8 mouse cellular contexts compared by ENCODE assay signal in genomic region chr7:141475805-141476158, GRCm38 (mm10). TPM values are rescaled to one million over a fixed set of nuclear protein-coding genes. Genes with fewer than 3 reads are reported as not detected.
DNase-seq lines count a peak whose midpoint lies in the region; ATAC-seq and TF ChIP-seq lines count a peak whose summit lies in the region.

No protein-coding gene starts in this region.

- H3K9me3 ChIP-seq in liver, embryonic 13.5 days (replicated peaks): no peaks in the 10 kb centered on the region
- H3K9me3 ChIP-seq in stomach, postnatal 0 days (ENCODE audit: control insufficient read depth, low read length): no peaks in the 10 kb centered on the region

- intact Hi-C loops in gastrocnemius, adult 2 months (cut with DNase I): no loop called here

- no peaks in the 10 kb centered on the region for H3K36me3 ChIP-seq in thymus, adult 2 months (ENCODE audit: control insufficient read depth, insufficient read depth, low read length)
- H3K36me3 ChIP-seq in liver, embryonic 13.5 days: peaks cover 20% of the 10 kb centered on the region
- H3K36me3 ChIP-seq in stomach, postnatal 0 days (ENCODE audit: control insufficient read depth, insufficient read depth, low read length): peaks cover 8% of the 10 kb centered on the region

- WGBS in thymus, adult 2 months: 3% methylated on average over 12 of the region's 12 CpGs
- WGBS in liver, embryonic 13.5 days (ENCODE audit: insufficient replicate concordance): 1% methylated on average over 12 of the region's 12 CpGs
- WGBS in stomach, postnatal 0 days: 0% methylated on average over 12 of the region's 12 CpGs

- no peak for ATAC-seq in liver, embryonic 13.5 days (ENCODE audit: low read depth)
- peak; percentile 5; the same call in 1 of the 2 replicates for ATAC-seq in stomach, postnatal 0 days (ENCODE audit: low FRiP score, low TSS enrichment)

- H3K27ac ChIP-seq in gastrocnemius, adult 2 months: peak overlapping the region; percentile 98
- H3K27ac ChIP-seq in thymus, adult 2 months (ENCODE audit: control insufficient read depth, insufficient read depth, low read length): no peak overlapping the region
- H3K27ac ChIP-seq in liver, embryonic 13.5 days: peak overlapping the region; percentile 87
- peak overlapping the region; percentile 87 for H3K27ac ChIP-seq in stomach, postnatal 0 days (replicated peaks)

- H3K4me3 ChIP-seq in gastrocnemius, adult 2 months: peak overlapping the region; percentile 97
- H3K4me3 ChIP-seq in thymus, adult 2 months (ENCODE audit: control insufficient read depth, insufficient read depth, low read length): peak overlapping the region; percentile 70
- peak overlapping the region; percentile 81 for H3K4me3 ChIP-seq in liver, embryonic 13.5 days (replicated peaks)
- H3K4me3 ChIP-seq in stomach, postnatal 0 days (ENCODE audit: low read depth, low read length): peak overlapping the region; percentile 80

- no peak for TF ChIP-seq EP300 in stomach, postnatal 0 days (optimal IDR thresholded peaks at IDR 0.05)

- peak overlapping the region; percentile 87 for H3K9ac ChIP-seq in liver, embryonic 13.5 days
- peak overlapping the region; percentile 88 for H3K9ac ChIP-seq in stomach, postnatal 0 days (ENCODE audit: low read length)

- H3K4me2 ChIP-seq in liver, embryonic 13.5 days: peak overlapping the region; percentile 95
- H3K4me2 ChIP-seq in stomach, postnatal 0 days (replicated peaks; ENCODE audit: low read depth): peak overlapping the region; percentile 90

- TF ChIP-seq CTCF in gastrocnemius, adult 2 months (IDR thresholded peaks at IDR 0.05): no peak
- TF ChIP-seq CTCF in thymus, adult 2 months (IDR thresholded peaks at IDR 0.05; ENCODE audit: borderline replicate concordance, control insufficient read depth, extremely low read depth, insufficient read depth, low read length, poor library complexity): no peak
- TF ChIP-seq CTCF in stomach, postnatal 0 days (IDR thresholded peaks at IDR 0.05; ENCODE audit: low read depth): no peak

- no peak for TF ChIP-seq POLR2A in thymus, adult 2 months (IDR thresholded peaks at IDR 0.05; ENCODE audit: control insufficient read depth, extremely low read depth, insufficient read depth, low read length, poor library complexity)

- no peak for DNase-seq in gastrocnemius, adult 2 months
- DNase-seq in gastrocnemius, postnatal 25 days: no peak
- no peak for DNase-seq in thymus, adult 2 months
- DNase-seq in thymus, postnatal 10 days (ENCODE audit: low spot score in 2 of 2): no peak
- no peak for DNase-seq in liver, embryonic 13.5 days
- no peak for DNase-seq in stomach, postnatal 0 days (ENCODE audit: low spot score)
- DNase-seq in cerebellum, postnatal 36 days: no peak
- no peak for DNase-seq in right cerebral cortex, postnatal 4 days

- H3K27me3 ChIP-seq in thymus, adult 2 months (ENCODE audit: control insufficient read depth, insufficient read depth, low read length): no peaks in the 10 kb centered on the region
- H3K27me3 ChIP-seq in liver, embryonic 13.5 days: peaks cover under 1% of the 10 kb centered on the region; the same call in 1 of the 2 replicates
- H3K27me3 ChIP-seq in stomach, postnatal 0 days (ENCODE audit: control insufficient read depth, insufficient read depth, low read length): no peaks in the 10 kb centered on the region

- peaks cover 31% of the 10 kb centered on the region for H3K4me1 ChIP-seq in thymus, adult 2 months (replicated peaks; ENCODE audit: control insufficient read depth, insufficient read depth, low read length)
- H3K4me1 ChIP-seq in liver, embryonic 13.5 days (replicated peaks): peaks cover 67% of the 10 kb centered on the region
- peaks cover 16% of the 10 kb centered on the region for H3K4me1 ChIP-seq in stomach, postnatal 0 days (replicated peaks; ENCODE audit: control insufficient read depth, insufficient read depth)

RNA-seq across cellular contexts. Expression of gene Tspan4, which starts 0.7 kb away (rescaled TPM):
- 1 to 10 TPM; 7.6 to 8.2 TPM for total RNA-seq in gastrocnemius, adult 2 months (2021)
- total RNA-seq in gastrocnemius, postnatal 25 days (2021): 10 to 100 TPM in 1 of 2 experiments, 1 to 10 TPM in 1; 5.6 to 16.5 TPM
- polyA plus RNA-seq in thymus, adult 2 months (2012; rRNA removed): 36.9 and 45.1 TPM in 2 replicates
- 49.3 and 49.7 TPM in 2 replicates for polyA plus RNA-seq in liver, embryonic 13.5 days (2015; fragmentation: Nextera tagmentation; extraction: Ambion mirVana)
- polyA plus RNA-seq in stomach, postnatal 0 days (2015; fragmentation: Nextera tagmentation; extraction: Ambion mirVana): 56.9 and 58.7 TPM in 2 replicates

RNA-seq across cellular contexts. Expression of gene Polr2l, which starts 0.8 kb away (rescaled TPM):
- 10 to 100 TPM; 55.5 to 58.8 TPM for total RNA-seq in gastrocnemius, adult 2 months (2021)
- total RNA-seq in gastrocnemius, postnatal 25 days (2021): 10 to 100 TPM; 55.2 to 56.0 TPM
- 31.1 and 39.3 TPM in 2 replicates for polyA plus RNA-seq in thymus, adult 2 months (2012; rRNA removed)
- polyA plus RNA-seq in liver, embryonic 13.5 days (2015; fragmentation: Nextera tagmentation; extraction: Ambion mirVana): 63.9 and 72.4 TPM in 2 replicates
- 53.4 and 60.2 TPM in 2 replicates for polyA plus RNA-seq in stomach, postnatal 0 days (2015; fragmentation: Nextera tagmentation; extraction: Ambion mirVana)

RNA-seq across cellular contexts. Expression of gene Cd151, which starts 8.6 kb away (rescaled TPM):
- 10 to 100 TPM; 83.2 to 90.2 TPM for total RNA-seq in gastrocnemius, adult 2 months (2021)
- 10 to 100 TPM; 67.7 to 87.4 TPM for total RNA-seq in gastrocnemius, postnatal 25 days (2021)
- polyA plus RNA-seq in thymus, adult 2 months (2012; rRNA removed): 132 and 186 TPM in 2 replicates
- 4.1 and 5.0 TPM in 2 replicates for polyA plus RNA-seq in liver, embryonic 13.5 days (2015; fragmentation: Nextera tagmentation; extraction: Ambion mirVana)
- polyA plus RNA-seq in stomach, postnatal 0 days (2015; fragmentation: Nextera tagmentation; extraction: Ambion mirVana): 22.6 and 27.5 TPM in 2 replicates

RNA-seq across cellular contexts. Expression of gene Cracr2b, which starts 14.9 kb away (rescaled TPM):
- total RNA-seq in gastrocnemius, adult 2 months (2021): 1 to 10 TPM; 6.1 to 6.3 TPM
- total RNA-seq in gastrocnemius, postnatal 25 days (2021): 1 to 10 TPM; 3.9 to 7.0 TPM
- polyA plus RNA-seq in thymus, adult 2 months (2012; rRNA removed): 10.0 and 14.9 TPM in 2 replicates
- 3.6 and 4.0 TPM in 2 replicates for polyA plus RNA-seq in liver, embryonic 13.5 days (2015; fragmentation: Nextera tagmentation; extraction: Ambion mirVana)
- polyA plus RNA-seq in stomach, postnatal 0 days (2015; fragmentation: Nextera tagmentation; extraction: Ambion mirVana): 20.8 and 23.5 TPM in 2 replicates

RNA-seq across cellular contexts. Expression of gene Pnpla2, which starts 20.8 kb away (rescaled TPM):
- 100 to 1,000 TPM; 345 to 348 TPM for total RNA-seq in gastrocnemius, adult 2 months (2021)
- total RNA-seq in gastrocnemius, postnatal 25 days (2021): 100 to 1,000 TPM; 265 to 357 TPM
- 256 and 296 TPM in 2 replicates for polyA plus RNA-seq in thymus, adult 2 months (2012; rRNA removed)
- polyA plus RNA-seq in liver, embryonic 13.5 days (2015; fragmentation: Nextera tagmentation; extraction: Ambion mirVana): 11.9 and 13.8 TPM in 2 replicates
- 82.1 and 88.0 TPM in 2 replicates for polyA plus RNA-seq in stomach, postnatal 0 days (2015; fragmentation: Nextera tagmentation; extraction: Ambion mirVana)
